Mouse (Mus musculus) heart, adult 2 months (tissue): ENCODE results near the gene Znrf4.

ENCODE experiments used
- CTCF ChIP-seq: fragments of 200-600 bp; IDR thresholded peaks from 2 replicates; pipeline ENCODE4 v1.8.1; 2022; ENCODE audit warnings: antibody characterized with exemption, mild to moderate bottlenecking, moderate library complexity
- EP300 ChIP-seq: fragments of 200-500 bp; IDR thresholded peaks from 2 replicates; pipeline ENCODE4 v1.6.1; 2011; ENCODE audit warnings: low read depth, low read length, control low read depth; ENCODE audit not compliant: insufficient read depth
- POLR2A ChIP-seq: fragments of 200-500 bp; IDR thresholded peaks from 2 replicates; pipeline ENCODE4 v1.6.1; 2011; ENCODE audit warnings: mild to moderate bottlenecking, low read depth, low read length, control low read depth; ENCODE audit not compliant: insufficient read depth

GRCm38 (mm10) chr17:56471136-56471535, 41.1 kb downstream of the Znrf4 start:
- TF ChIP-seq CTCF (no peak), POLR2A (no peak), EP300 (no peak)
